Mouse (Mus musculus): Measurements from ENCODE around the gene Cadm4. TPM values are rescaled to one million over a fixed set of nuclear protein-coding genes. Genes with fewer than 3 reads are reported as not detected.

Gene Cadm4
- polyA plus RNA-seq, 1 experiment: 66.4 TPM

DNA sequence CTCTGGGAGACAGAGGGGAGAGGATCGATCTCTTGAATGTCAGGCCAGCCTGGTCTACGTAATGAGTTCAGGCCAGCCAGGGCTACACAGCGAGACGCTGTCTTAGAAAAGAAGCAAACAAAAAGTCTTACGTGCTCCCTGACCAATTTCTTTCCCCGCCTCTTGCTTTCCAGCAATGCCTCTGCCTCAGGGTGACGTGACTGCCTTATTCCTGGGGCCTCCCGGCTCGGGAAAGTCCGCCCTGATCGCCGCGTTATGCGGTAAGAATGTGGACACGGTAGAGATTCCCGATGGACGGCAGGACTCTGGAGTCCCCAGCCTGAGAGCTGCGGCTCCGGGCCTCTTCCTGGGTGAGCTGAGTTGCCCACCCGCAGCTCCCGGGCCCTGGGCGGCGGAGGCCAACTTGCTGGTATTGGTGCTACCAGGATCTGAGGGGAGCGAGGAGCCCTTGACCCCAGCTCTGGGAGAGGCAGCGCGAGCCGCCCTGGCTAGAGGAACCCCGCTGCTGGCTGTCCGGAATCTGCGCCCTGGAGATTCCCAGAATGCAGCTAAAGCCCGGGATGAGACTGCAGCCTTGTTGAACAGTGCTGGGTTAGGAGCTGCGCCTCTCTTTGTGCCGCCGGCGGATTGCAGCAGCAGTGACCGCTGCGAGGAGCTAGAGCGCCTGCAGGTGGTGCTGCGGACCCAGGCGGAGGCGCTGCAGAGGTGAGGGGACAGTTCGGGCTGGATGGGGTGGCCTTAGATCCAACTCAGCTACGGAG, 49.6 kb downstream of the Cadm4 start:
- Histone ChIP-seq H3K27ac (ENCODE audit: insufficient read depth, low read depth, low read length) (peak overlapping the region; percentile 47), H3K4me1 (ENCODE audit: control insufficient read depth, insufficient read depth, low read length) (peaks cover 6% of the 10 kb centered on the region), H3K36me3 (ENCODE audit: control insufficient read depth, insufficient read depth, low read length) (no peaks in the 10 kb centered on the region; the same call in none of the 2 replicates), H3K4me3 (ENCODE audit: insufficient read depth, low read depth, low read length) (peak overlapping the region; percentile 56), H3K27me3 (replicated peaks; ENCODE audit: control insufficient read depth, insufficient read depth, low read length) (no peaks in the 10 kb centered on the region)
- DNase-seq: peak; percentile 82
- WGBS: 1% methylated on average over 43 of the region's 43 CpGs
- TF ChIP-seq CTCF (conservative IDR thresholded peaks at IDR 0.05; ENCODE audit: insufficient read depth, insufficient read length, low read depth, low read length) (peak; percentile 82), POLR2A (IDR thresholded peaks at IDR 0.05; ENCODE audit: low read depth, low read length) (no peak)

DNA sequence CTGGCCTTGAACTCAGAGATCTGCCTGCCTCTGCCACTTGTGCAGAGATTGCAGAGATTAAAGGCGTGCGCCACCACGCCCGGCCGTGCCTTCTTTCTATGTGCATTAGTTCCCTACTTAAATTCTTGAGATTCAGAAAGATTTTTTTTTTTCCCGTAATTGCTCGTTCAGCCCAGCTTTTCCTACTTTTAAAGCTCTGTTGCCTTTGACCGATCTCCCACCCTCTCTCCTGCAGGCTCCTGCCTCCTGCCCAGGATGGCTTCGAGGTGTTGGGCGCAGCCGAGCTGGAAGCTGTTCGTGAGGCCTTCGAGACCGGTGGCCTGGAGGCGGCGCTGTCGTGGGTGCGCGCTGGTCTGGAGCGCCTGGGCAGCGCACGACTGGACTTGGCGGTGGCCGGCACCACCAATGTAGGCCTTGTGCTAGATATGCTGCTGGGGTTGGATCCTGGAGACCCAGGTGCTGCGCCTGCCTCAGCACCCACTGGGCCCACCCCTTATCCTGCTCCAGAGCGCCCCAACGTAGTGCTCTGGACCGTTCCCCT, 51.3 kb downstream of the Cadm4 start:
- no peak overlapping the region for H3K27ac ChIP-seq (ENCODE audit: insufficient read depth, low read depth, low read length)
- no peak for TF ChIP-seq CTCF (conservative IDR thresholded peaks at IDR 0.05; ENCODE audit: insufficient read depth, insufficient read length, low read depth, low read length)
- TF ChIP-seq POLR2A (IDR thresholded peaks at IDR 0.05; ENCODE audit: low read depth, low read length): no peak
- 90% methylated on average over 28 of the region's 28 CpGs for WGBS
- DNase-seq: no peak
- peaks cover 8% of the 10 kb centered on the region for H3K4me1 ChIP-seq (ENCODE audit: control insufficient read depth, insufficient read depth, low read length)
- no peaks in the 10 kb centered on the region; the same call in none of the 2 replicates for H3K36me3 ChIP-seq (ENCODE audit: control insufficient read depth, insufficient read depth, low read length)
- H3K4me3 ChIP-seq (ENCODE audit: insufficient read depth, low read depth, low read length): no peak overlapping the region
- H3K27me3 ChIP-seq (replicated peaks; ENCODE audit: control insufficient read depth, insufficient read depth, low read length): no peaks in the 10 kb centered on the region

DNA sequence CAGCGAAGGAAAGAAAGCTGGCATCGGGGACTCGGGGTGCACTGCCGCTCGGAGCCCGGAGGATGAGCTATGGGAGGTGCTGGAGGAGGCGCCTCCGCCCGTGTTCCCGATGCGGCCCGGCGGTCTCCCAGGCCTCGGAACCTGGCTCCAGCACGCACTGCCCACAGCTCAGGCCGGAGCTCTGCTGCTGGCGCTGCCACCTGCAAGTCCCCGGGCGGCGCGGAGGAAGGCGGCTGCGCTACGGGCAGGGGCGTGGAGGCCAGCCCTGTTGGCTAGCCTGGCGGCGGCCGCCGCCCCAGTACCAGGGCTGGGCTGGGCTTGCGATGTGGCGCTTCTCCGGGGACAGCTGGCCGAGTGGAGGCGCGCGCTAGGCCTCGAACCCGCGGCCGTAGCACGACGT, 52.0 kb downstream of the Cadm4 start:
- TF ChIP-seq POLR2A (IDR thresholded peaks at IDR 0.05; ENCODE audit: low read depth, low read length) (no peak), CTCF (conservative IDR thresholded peaks at IDR 0.05; ENCODE audit: insufficient read depth, insufficient read length, low read depth, low read length) (no peak)
- peaks cover 8% of the 10 kb centered on the region for H3K4me1 ChIP-seq (ENCODE audit: control insufficient read depth, insufficient read depth, low read length)
- no peak overlapping the region for H3K4me3 ChIP-seq (ENCODE audit: insufficient read depth, low read depth, low read length)

DNA sequence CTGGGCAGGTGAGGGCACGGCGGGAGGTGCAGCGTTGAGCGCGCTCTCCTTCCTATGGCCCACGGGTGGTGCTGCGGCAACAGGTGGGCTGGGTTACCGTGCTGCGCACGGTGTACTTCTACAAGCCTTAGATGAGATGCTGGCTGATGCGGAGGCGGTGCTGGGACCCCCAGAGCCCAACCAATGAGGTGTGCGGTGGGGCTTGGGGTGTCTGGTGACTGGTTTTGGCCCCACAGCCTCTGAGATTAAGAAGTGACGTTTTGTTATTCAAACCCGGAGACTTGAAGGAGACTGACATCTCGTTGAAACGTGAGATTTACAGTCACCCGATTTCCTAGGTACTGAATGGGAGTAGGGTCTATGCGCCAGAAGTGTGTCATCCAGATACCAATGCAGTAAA, 52.5 kb downstream of the Cadm4 start:
- Histone ChIP-seq H3K4me1 (ENCODE audit: control insufficient read depth, insufficient read depth, low read length) (peaks cover 7% of the 10 kb centered on the region), H3K27ac (ENCODE audit: insufficient read depth, low read depth, low read length) (no peak overlapping the region), H3K36me3 (ENCODE audit: control insufficient read depth, insufficient read depth, low read length) (no peaks in the 10 kb centered on the region; the same call in none of the 2 replicates), H3K4me3 (ENCODE audit: insufficient read depth, low read depth, low read length) (no peak overlapping the region), H3K27me3 (replicated peaks; ENCODE audit: control insufficient read depth, insufficient read depth, low read length) (no peaks in the 10 kb centered on the region)
- TF ChIP-seq CTCF (conservative IDR thresholded peaks at IDR 0.05; ENCODE audit: insufficient read depth, insufficient read length, low read depth, low read length): no peak
- no peak for TF ChIP-seq POLR2A (IDR thresholded peaks at IDR 0.05; ENCODE audit: low read depth, low read length)
- 73% methylated on average over 19 of the region's 19 CpGs for WGBS
- DNase-seq: no peak

More for the DNA sequence above, 52.0 kb downstream of the Cadm4 start:
- no peak for DNase-seq
- Histone ChIP-seq H3K27me3 (replicated peaks; ENCODE audit: control insufficient read depth, insufficient read depth, low read length) (no peaks in the 10 kb centered on the region), H3K36me3 (ENCODE audit: control insufficient read depth, insufficient read depth, low read length) (no peaks in the 10 kb centered on the region; the same call in none of the 2 replicates), H3K27ac (ENCODE audit: insufficient read depth, low read depth, low read length) (no peak overlapping the region)
- WGBS: 75% methylated on average over 42 of the region's 42 CpGs

DNA sequence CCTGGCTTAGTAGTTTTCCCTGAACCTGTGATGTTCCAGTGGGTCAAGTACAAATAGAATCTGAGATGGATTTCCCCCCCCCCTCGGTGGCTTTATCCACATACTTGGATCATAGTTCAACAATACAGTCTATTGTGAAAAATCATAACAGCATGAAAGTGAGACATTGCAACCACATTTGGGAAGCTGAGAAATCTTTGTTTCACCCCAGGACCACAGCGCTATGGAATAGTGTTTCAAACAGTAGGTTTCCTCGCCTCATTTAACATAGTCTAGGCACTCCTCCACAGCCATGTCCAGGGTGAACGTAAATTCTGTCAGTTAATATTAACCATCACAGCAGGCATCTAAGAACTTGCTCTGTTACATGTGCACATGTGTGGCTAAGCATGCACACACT, 55.3 kb downstream of the Cadm4 start:
- H3K27me3 ChIP-seq (replicated peaks; ENCODE audit: control insufficient read depth, insufficient read depth, low read length): no peaks in the 10 kb centered on the region
- no peak for TF ChIP-seq POLR2A (IDR thresholded peaks at IDR 0.05; ENCODE audit: low read depth, low read length)
- no peak for TF ChIP-seq CTCF (conservative IDR thresholded peaks at IDR 0.05; ENCODE audit: insufficient read depth, insufficient read length, low read depth, low read length)
- H3K27ac ChIP-seq (ENCODE audit: insufficient read depth, low read depth, low read length): no peak overlapping the region
- 0 out of 2 replicates have a peak, but pooled peaks cover 2% of the 10 kb centered on the region for H3K4me1 ChIP-seq (ENCODE audit: control insufficient read depth, insufficient read depth, low read length)
- H3K36me3 ChIP-seq (ENCODE audit: control insufficient read depth, insufficient read depth, low read length): no peaks in the 10 kb centered on the region; the same call in none of the 2 replicates
- WGBS: 36% methylated on average over 4 of the region's 4 CpGs
- H3K4me3 ChIP-seq (ENCODE audit: insufficient read depth, low read depth, low read length): no peak overlapping the region
- DNase-seq: peak; percentile 32

DNA sequence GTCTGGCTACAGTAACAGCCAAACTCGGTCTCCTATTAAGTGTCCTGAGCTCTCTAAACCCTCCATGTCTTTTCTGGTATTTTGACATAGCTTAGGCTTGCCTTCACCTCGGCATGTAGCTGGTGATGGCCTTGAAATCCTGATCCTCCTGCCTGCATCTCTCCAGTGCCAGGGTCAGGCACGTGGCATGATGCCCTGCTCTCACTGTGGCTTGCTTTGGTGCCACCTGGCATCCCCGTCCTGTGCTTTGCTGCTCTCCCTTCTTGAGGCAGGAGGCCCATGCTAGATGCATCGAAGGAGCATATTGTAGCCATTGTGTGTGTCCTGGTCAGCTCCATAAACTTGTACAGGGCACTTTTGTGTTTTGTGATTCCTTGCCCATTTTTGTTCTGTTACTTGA, 55.8 kb downstream of the Cadm4 start:
- DNase-seq: no peak
- WGBS: 44% methylated on average over 5 of the region's 5 CpGs
- H3K27ac ChIP-seq (ENCODE audit: insufficient read depth, low read depth, low read length): no peak overlapping the region
- no peak overlapping the region for H3K4me3 ChIP-seq (ENCODE audit: insufficient read depth, low read depth, low read length)
- H3K27me3 ChIP-seq (replicated peaks; ENCODE audit: control insufficient read depth, insufficient read depth, low read length): no peaks in the 10 kb centered on the region
- no peak for TF ChIP-seq CTCF (conservative IDR thresholded peaks at IDR 0.05; ENCODE audit: insufficient read depth, insufficient read length, low read depth, low read length)
- TF ChIP-seq POLR2A (IDR thresholded peaks at IDR 0.05; ENCODE audit: low read depth, low read length): no peak
- no peaks in the 10 kb centered on the region; the same call in none of the 2 replicates for H3K36me3 ChIP-seq (ENCODE audit: control insufficient read depth, insufficient read depth, low read length)
- H3K4me1 ChIP-seq (ENCODE audit: control insufficient read depth, insufficient read depth, low read length): 0 out of 2 replicates have a peak, but pooled peaks cover 2% of the 10 kb centered on the region

DNA sequence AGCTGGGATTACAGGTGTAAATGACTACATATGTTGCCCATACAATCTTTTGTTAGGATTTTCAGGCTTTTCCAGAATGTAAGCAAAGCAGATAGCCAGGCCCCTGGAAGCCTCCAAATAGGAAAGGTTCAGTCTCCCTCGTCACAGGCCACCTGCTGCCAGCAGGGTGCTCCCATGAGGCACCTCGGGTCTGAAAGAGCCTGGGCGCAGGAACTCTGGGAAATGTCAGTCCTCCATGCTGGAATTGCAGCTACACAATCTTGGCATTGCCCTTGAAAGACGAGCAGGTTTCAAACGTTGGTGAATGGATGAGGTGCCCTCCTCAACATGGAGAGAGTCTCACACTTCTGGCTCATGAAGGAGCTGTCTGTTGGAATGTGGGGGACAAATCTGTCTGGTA, 56.3 kb downstream of the Cadm4 start:
- Histone ChIP-seq H3K27me3 (replicated peaks; ENCODE audit: control insufficient read depth, insufficient read depth, low read length) (no peaks in the 10 kb centered on the region), H3K27ac (ENCODE audit: insufficient read depth, low read depth, low read length) (no peak overlapping the region), H3K4me3 (ENCODE audit: insufficient read depth, low read depth, low read length) (no peak overlapping the region), H3K4me1 (ENCODE audit: control insufficient read depth, insufficient read depth, low read length) (0 out of 2 replicates have a peak, but pooled peaks cover 2% of the 10 kb centered on the region), H3K36me3 (ENCODE audit: control insufficient read depth, insufficient read depth, low read length) (no peaks in the 10 kb centered on the region; the same call in none of the 2 replicates)
- DNase-seq: peak; percentile 62
- peak; percentile 35 for TF ChIP-seq CTCF (conservative IDR thresholded peaks at IDR 0.05; ENCODE audit: insufficient read depth, insufficient read length, low read depth, low read length)
- TF ChIP-seq POLR2A (IDR thresholded peaks at IDR 0.05; ENCODE audit: low read depth, low read length): no peak
- 28% methylated on average over 5 of the region's 5 CpGs for WGBS

Measured in kidney, adult 2 months (tissue).